Mouse (Mus musculus) lung, postnatal 0 days (tissue): ENCODE data around the gene Med13l.

Experiments used
- CTCF ChIP-seq: IDR thresholded peaks from 2 replicates; pipeline ENCODE4 v1.5.1; 2016; ENCODE audit warnings: antibody characterized with exemption, mild to moderate bottlenecking
- EP300 ChIP-seq: IDR thresholded peaks from 2 replicates; pipeline ENCODE4 v1.6.1; 2016; ENCODE audit warnings: antibody characterized with exemption, mild to moderate bottlenecking, control low read depth

GRCm38 (mm10) chr5:118702674-118703073 lies 142.2 kb downstream of the Med13l start:
- TF ChIP-seq CTCF = no peak
- TF ChIP-seq EP300 = no peak
